Mouse (Mus musculus): ENCODE results near the gene Map3k7.

Map3k7 gene

GRCm38 (mm10) chr4:32060686-32061085 lies 96.8 kb downstream of the Map3k7 start:
- DNase-seq (ENCODE audit: low read depth, low spot score) = no peak

- DNase-seq (ENCODE audit: low read depth, low spot score) = no peak
Observed at GRCm38 (mm10) chr4:32062381-32063059, 98.6 kb downstream of the Map3k7 start.

GRCm38 (mm10) chr4:32063291-32063690 lies 99.4 kb downstream of the Map3k7 start:
- DNase-seq (ENCODE audit: low read depth, low spot score) = no peak
